Mouse (Mus musculus): ENCODE measurements around the gene Trpm3.

DNA sequence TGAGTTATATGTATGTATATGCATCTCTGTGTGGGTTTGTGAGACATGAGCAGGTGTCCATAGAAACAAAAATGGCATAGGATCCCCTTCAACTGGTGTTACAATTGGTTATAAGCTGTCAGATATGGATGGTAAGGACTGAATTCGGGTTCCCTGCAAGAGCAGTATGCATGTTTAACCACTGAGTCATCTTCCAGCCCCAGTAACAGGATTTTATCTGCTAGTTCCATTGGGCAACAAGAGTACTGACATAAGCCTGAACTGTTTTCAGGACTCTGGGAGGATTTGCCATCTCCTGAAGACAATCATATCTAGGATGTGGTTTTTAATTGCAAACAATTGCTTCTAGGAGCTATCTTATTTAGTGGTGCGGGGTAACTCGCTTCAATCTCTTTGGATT, 534.0 kb downstream of the Trpm3 start:
- TF ChIP-seq GATA1 (IDR thresholded peaks at IDR 0.05; ENCODE audit: borderline replicate concordance, low read length) (no peak), FLI1 (IDR thresholded peaks at IDR 0.05; ENCODE audit: low read length) (no peak)
